Mouse (Mus musculus) liver, postnatal 0 days (tissue): ENCODE data around the gene Rhbg.

ENCODE experiments used
- CTCF ChIP-seq: sonication (generic); IDR thresholded peaks from 2 replicates; pipeline ENCODE4 v1.5.1; 2016; ENCODE audit warnings: antibody characterized with exemption, low read depth
- EP300 ChIP-seq: IDR thresholded peaks from 2 replicates; pipeline ENCODE4 v1.6.1; 2016; ENCODE audit warnings: antibody characterized with exemption, low read depth, mild to moderate bottlenecking

GRCm38 (mm10) chr3:88205176-88205562 lies 49.3 kb downstream of the Rhbg start:
- TF ChIP-seq CTCF (no peak), EP300 (no peak)
